Mouse (Mus musculus): ENCODE measurements around the gene Tmem156. TPM values are rescaled to one million over a fixed set of nuclear protein-coding genes. Genes with fewer than 3 reads are reported as not detected.

Tmem156 gene
- total and polyA plus RNA-seq, 2 experiments from 2014 or later, result 0.15 to 0.19 TPM

DNA sequence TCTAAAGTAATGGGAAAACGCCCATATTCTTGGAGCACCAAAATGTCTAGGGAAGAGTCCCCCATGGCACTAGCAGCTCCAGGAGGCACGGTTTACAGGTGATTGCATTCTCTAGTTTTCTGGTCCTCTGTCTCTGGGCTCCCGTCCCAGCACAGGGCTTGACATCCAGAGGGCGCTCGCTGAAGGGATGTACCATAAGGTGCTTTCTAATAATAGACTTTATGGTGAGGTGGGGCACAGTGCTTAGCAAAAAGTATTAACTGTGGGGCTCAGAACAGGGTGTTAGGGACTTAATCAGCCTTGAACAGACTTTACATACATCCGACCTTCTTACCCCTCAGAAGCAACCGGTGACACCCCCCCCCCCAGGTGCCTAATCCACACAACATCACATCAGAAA, 17.2 kb downstream of the Tmem156 start:
- ATAC-seq (no peak), DNase-seq (no peak)
- Histone ChIP-seq H3K4me2 (ENCODE audit: low read depth) (no peak overlapping the region), H3K4me3 (ENCODE audit: low read depth, low read length) (no peak overlapping the region), H3K27ac (ENCODE audit: low read depth, low read length) (no peak overlapping the region), H3K9me3 (ENCODE audit: low read length) (no peaks in the 10 kb centered on the region), H3K36me3 (ENCODE audit: insufficient read depth) (no peaks in the 10 kb centered on the region), H3K4me1 (ENCODE audit: insufficient read depth) (0 out of 2 replicates have a peak, but pooled peaks cover 3% of the 10 kb centered on the region), H3K27me3 (ENCODE audit: insufficient read depth, low read length) (no peaks in the 10 kb centered on the region), H3K9ac (no peak overlapping the region)
- no peak for TF ChIP-seq CTCF (IDR thresholded peaks at IDR 0.05; ENCODE audit: low read depth)
- WGBS, result 65% methylated on average over 7 of the region's 7 CpGs

DNA sequence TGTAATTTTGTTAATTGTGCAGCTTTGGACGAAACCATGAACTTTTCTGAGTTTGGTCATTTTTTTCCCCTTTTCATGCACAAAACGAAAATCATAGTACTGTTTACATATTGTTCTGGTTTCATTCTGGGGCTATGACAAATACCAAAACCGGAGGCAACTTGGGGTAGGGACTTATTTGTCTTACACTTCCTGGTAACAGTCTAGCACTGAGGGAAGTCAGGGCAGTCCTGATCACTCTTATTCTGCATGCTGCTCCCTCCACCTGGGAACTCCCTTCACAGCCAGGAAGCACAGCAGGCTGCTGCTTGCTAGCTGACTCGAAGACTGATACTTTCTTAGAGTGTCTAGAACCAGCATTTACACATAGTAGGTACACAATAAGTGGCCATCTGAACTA, 18.7 kb downstream of the Tmem156 start:
- no peaks in the 10 kb centered on the region for H3K36me3 ChIP-seq (ENCODE audit: insufficient read depth)
- H3K27ac ChIP-seq (ENCODE audit: low read depth, low read length), result no peak overlapping the region
- TF ChIP-seq CTCF (IDR thresholded peaks at IDR 0.05; ENCODE audit: low read depth), result no peak
- no peak overlapping the region for H3K4me3 ChIP-seq (ENCODE audit: low read depth, low read length)
- H3K4me2 ChIP-seq (ENCODE audit: low read depth), result no peak overlapping the region
- H3K9me3 ChIP-seq (ENCODE audit: low read length), result no peaks in the 10 kb centered on the region
- DNase-seq (no peak), ATAC-seq (no peak)
- 83% methylated on average over 4 of the region's 4 CpGs for WGBS
- H3K4me1 ChIP-seq (ENCODE audit: insufficient read depth), result no peaks in the 10 kb centered on the region
- no peaks in the 10 kb centered on the region for H3K27me3 ChIP-seq (ENCODE audit: insufficient read depth, low read length)
- H3K9ac ChIP-seq, result no peak overlapping the region

DNA sequence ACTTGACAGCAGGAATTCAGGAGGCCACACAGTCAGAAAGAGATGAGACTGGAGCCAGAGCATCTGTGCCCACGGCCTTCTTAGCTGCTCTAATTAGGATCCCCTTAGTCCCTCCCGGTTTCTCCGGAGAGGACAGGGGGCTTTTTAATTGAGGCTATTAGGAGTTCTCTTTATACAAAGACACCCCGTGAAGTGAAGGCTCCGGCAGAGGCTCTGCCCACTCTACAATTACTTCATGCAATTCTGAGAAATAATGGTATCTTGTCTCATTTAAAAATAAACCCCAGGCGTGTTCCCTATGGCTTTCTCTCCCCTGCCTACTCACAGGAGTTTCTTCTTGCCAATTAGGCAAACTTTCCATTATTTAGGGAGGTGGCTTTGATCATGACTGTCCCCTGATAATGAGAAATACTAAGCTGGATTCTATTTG, 20.2 kb downstream of the Tmem156 start:
- no peaks in the 10 kb centered on the region for H3K9me3 ChIP-seq (ENCODE audit: low read length)
- no peak overlapping the region for H3K27ac ChIP-seq (ENCODE audit: low read depth, low read length)
- H3K27me3 ChIP-seq (ENCODE audit: insufficient read depth, low read length), result no peaks in the 10 kb centered on the region
- no peak for TF ChIP-seq CTCF (IDR thresholded peaks at IDR 0.05; ENCODE audit: low read depth)
- 15% methylated on average over 6 of the region's 6 CpGs for WGBS
- ATAC-seq, result no peak
- no peak overlapping the region for H3K4me2 ChIP-seq (ENCODE audit: low read depth)
- H3K9ac ChIP-seq, result no peak overlapping the region
- H3K4me3 ChIP-seq (ENCODE audit: low read depth, low read length), result no peak overlapping the region
- no peaks in the 10 kb centered on the region for H3K36me3 ChIP-seq (ENCODE audit: insufficient read depth)
- DNase-seq, result no peak
- no peaks in the 10 kb centered on the region for H3K4me1 ChIP-seq (ENCODE audit: insufficient read depth)

DNA sequence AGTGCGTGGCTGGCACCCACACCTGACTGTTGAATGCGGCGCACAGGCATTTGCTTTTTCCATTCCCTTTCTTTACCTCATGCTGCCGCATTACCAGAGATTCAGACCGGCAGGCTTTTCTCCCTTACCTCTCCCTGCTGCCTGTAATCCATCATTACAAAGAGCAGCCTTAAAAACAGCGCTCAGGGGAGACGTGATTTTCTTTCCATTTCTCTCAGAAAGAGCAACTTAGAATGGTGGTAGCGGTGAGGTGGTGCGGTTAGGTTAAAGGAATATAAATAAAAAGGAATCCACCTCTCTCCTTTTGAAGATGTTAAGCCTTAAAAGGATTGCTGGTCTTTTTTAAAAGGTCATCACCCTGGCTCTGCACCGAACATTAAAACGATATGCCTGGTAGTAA, 22.1 kb downstream of the Tmem156 start:
- ATAC-seq (no peak), DNase-seq (no peak)
- Histone ChIP-seq H3K4me3 (ENCODE audit: low read depth, low read length) (no peak overlapping the region), H3K9ac (no peak overlapping the region), H3K27ac (ENCODE audit: low read depth, low read length) (no peak overlapping the region), H3K4me1 (ENCODE audit: insufficient read depth) (no peaks in the 10 kb centered on the region), H3K27me3 (ENCODE audit: insufficient read depth, low read length) (no peaks in the 10 kb centered on the region), H3K36me3 (ENCODE audit: insufficient read depth) (no peaks in the 10 kb centered on the region), H3K9me3 (ENCODE audit: low read length) (no peaks in the 10 kb centered on the region), H3K4me2 (ENCODE audit: low read depth) (no peak overlapping the region)
- TF ChIP-seq CTCF (IDR thresholded peaks at IDR 0.05; ENCODE audit: low read depth), result no peak
- WGBS, result 54% methylated on average over 11 of the region's 11 CpGs

DNA sequence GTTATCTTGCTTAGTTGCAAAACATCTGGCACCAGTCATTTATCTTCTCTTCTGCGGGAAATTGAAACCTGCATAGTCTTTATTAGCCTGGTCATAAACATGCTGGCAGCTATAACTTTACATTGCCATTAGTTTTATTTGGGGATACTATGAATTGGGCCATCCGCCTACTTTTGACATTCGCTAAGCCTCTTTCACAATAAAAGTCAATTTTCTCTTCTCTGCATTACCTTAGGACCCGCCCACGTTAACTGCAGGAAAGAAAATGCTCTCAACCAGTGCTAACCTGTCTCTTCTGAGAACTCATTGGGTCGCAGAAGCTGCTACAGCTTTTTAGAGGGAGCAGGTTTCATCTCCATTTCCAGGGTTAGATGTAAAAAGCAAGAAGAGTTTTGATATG, 23.8 kb downstream of the Tmem156 start:
- Histone ChIP-seq H3K4me2 (ENCODE audit: low read depth) (no peak overlapping the region), H3K27ac (ENCODE audit: low read depth, low read length) (no peak overlapping the region), H3K27me3 (ENCODE audit: insufficient read depth, low read length) (no peaks in the 10 kb centered on the region), H3K4me3 (ENCODE audit: low read depth, low read length) (no peak overlapping the region), H3K9ac (no peak overlapping the region), H3K36me3 (ENCODE audit: insufficient read depth) (no peaks in the 10 kb centered on the region), H3K4me1 (ENCODE audit: insufficient read depth) (no peaks in the 10 kb centered on the region), H3K9me3 (ENCODE audit: low read length) (no peaks in the 10 kb centered on the region)
- ATAC-seq (no peak), DNase-seq (no peak)
- 90% methylated on average over 6 of the region's 6 CpGs for WGBS
- TF ChIP-seq CTCF (IDR thresholded peaks at IDR 0.05; ENCODE audit: low read depth), result no peak

GRCm38 (mm10) chr5:65063266-65063665, 28.7 kb downstream of the Tmem156 start:
- Histone ChIP-seq H3K27ac (ENCODE audit: low read depth, low read length) (no peak overlapping the region), H3K27me3 (ENCODE audit: insufficient read depth, low read length) (no peaks in the 10 kb centered on the region), H3K4me3 (ENCODE audit: low read depth, low read length) (no peak overlapping the region), H3K36me3 (ENCODE audit: insufficient read depth) (no peaks in the 10 kb centered on the region), H3K4me2 (ENCODE audit: low read depth) (no peak overlapping the region), H3K4me1 (ENCODE audit: insufficient read depth) (no peaks in the 10 kb centered on the region), H3K9ac (no peak overlapping the region), H3K9me3 (ENCODE audit: low read length) (no peaks in the 10 kb centered on the region)
- 69% methylated on average over 2 of the region's 2 CpGs for WGBS
- no peak for DNase-seq
- ATAC-seq, result no peak
- TF ChIP-seq CTCF (IDR thresholded peaks at IDR 0.05; ENCODE audit: low read depth), result no peak

- 91% methylated on average over 4 of the region's 4 CpGs for WGBS
- DNase-seq (no peak), ATAC-seq (no peak)
- Histone ChIP-seq H3K9me3 (ENCODE audit: low read length) (no peaks in the 10 kb centered on the region), H3K4me2 (ENCODE audit: low read depth) (no peak overlapping the region), H3K9ac (no peak overlapping the region), H3K4me3 (ENCODE audit: low read depth, low read length) (no peak overlapping the region), H3K36me3 (ENCODE audit: insufficient read depth) (no peaks in the 10 kb centered on the region), H3K4me1 (ENCODE audit: insufficient read depth) (no peaks in the 10 kb centered on the region), H3K27ac (ENCODE audit: low read depth, low read length) (no peak overlapping the region), H3K27me3 (ENCODE audit: insufficient read depth, low read length) (no peaks in the 10 kb centered on the region)
- no peak for TF ChIP-seq CTCF (IDR thresholded peaks at IDR 0.05; ENCODE audit: low read depth)
These were observed 29.7 kb downstream of the Tmem156 start for GRCm38 (mm10) chr5:65062236-65062635.

GRCm38 (mm10) chr5:65059806-65060205, 32.1 kb downstream of the Tmem156 start:
- 69% methylated on average over 2 of the region's 2 CpGs for WGBS
- no peak overlapping the region for H3K9ac ChIP-seq
- TF ChIP-seq CTCF (IDR thresholded peaks at IDR 0.05; ENCODE audit: low read depth), result no peak
- H3K9me3 ChIP-seq (ENCODE audit: low read length), result no peaks in the 10 kb centered on the region
- H3K36me3 ChIP-seq (ENCODE audit: insufficient read depth), result no peaks in the 10 kb centered on the region
- H3K4me3 ChIP-seq (ENCODE audit: low read depth, low read length), result no peak overlapping the region
- ATAC-seq (no peak), DNase-seq (no peak)
- H3K27me3 ChIP-seq (ENCODE audit: insufficient read depth, low read length), result no peaks in the 10 kb centered on the region
- H3K4me1 ChIP-seq (ENCODE audit: insufficient read depth), result no peaks in the 10 kb centered on the region
- no peak overlapping the region for H3K27ac ChIP-seq (ENCODE audit: low read depth, low read length)
- H3K4me2 ChIP-seq (ENCODE audit: low read depth), result no peak overlapping the region
